Mouse (Mus musculus) urinary bladder, postnatal 25 days (tissue): ENCODE data around the gene Pclo.
"Not testable (repeated sequence)": the region's sequence is repeated elsewhere in the genome, so short reads cannot be mapped to it uniquely, and the experiment has no call there.

Experiments
- DNase-seq: peaks from one replicate; pipeline ENCODE4 v3.0.0; 2022; ENCODE audit warnings: low spot score

The Pclo gene

DNA sequence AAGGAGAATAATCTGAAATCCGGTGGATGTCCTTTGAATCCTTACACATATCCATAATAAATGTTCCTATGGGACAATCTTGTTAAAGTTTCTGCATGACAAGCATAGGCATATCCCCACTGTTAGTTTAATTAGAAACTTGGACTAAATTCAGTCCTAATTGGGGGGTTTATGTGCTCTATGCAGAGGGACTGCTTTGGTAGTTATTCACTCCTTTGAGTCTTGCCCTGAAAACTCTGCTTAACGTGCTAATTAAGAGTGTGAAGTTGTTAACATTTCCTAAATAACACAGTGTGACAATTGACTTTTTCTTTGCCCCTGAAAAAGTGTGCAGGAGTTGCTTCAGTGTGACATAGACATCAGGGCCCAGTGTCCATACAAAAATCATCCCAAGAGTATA is 177.3 kb downstream of the Pclo start:
- no peak for DNase-seq

- DNase-seq: no peak
Measured at GRCm38 (mm10) chr5:14696745-14697144, 182.0 kb downstream of the Pclo start.

DNA sequence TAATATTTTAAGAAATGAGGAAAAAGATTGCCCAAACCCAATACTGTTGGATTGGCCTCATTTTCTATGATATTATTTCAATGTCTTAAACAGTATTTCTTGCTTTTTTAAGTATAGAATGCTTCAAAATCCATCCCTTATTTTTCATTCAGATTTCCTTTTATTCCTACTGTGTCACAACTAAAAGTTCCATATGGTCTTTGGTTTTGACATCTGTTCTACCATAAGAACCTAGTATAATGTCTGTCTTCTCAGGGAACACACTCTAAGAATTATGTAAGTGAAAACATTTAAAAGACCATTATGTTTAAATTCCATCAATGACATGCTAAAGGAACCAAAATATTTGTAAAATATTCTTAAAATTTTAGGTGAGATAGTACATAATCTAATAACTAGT is 186.2 kb downstream of the Pclo start:
- DNase-seq: no peak

GRCm38 (mm10) chr5:14705423-14705822 is 190.7 kb downstream of the Pclo start:
- no peak for DNase-seq

DNA sequence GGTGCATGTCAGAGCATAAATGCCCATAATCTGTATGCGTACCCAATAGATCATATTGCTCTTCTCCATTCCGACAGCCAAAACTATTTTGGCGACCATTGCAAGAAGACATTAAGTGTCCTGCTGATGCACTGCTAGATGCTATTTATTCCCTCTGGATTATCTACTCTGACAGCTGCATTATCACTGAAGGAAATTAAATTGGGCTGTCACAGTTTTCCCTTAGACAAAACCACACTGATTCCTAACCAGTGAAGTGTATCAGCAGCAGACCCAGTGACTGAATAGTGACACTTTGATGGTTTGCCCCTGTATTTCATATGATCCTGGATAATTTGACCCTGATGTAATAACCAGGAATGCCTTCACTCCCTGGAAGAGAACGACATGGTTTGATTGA is 192.6 kb downstream of the Pclo start:
- DNase-seq: no peak

DNA sequence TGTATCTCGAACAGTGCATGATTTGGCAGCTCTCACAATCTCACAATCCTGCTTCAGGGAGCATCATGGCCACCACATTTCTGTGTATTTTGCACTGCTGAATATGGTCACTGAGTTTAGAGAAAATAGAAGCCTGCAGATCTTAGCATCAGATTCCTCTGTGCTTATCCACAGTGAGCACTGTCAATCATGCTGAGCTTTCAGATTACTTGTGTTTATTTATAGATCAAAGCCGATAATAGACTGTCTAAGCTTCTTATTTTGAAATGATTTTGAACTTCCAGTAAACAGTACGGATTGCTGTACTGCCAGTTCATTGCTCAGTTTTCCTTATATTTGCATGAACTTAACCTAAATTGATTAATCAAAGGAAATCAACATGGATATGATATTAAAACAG is 208.9 kb downstream of the Pclo start:
- DNase-seq: no peak

DNA sequence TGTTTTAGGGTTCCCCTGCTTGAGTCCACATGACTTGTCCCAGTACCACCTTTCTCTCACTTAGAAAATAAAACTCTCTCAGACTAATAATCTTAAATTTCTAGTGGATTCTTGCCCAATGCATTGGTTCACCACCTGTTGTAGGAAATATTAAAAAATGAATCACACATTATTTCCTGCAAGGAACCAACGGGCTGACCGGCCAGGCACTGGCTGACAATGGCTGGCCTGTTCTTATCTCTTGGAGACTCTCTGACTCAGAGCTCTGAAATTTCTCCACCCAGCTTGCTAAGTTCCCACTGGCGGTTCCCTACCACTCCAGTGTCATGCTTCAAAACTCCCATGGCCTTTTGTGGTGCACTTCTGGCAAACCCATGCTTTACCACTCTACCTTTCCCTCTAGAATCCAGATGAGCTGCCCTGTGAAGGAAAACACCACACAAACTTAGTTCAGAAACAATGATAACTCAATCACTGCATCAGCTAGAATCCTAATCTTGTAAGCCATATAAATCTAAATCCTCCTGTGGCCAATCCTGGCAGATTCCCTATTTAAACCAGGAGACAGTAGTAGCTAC is 214.0 kb downstream of the Pclo start:
- no peak for DNase-seq

GRCm38 (mm10) chr5:14750882-14751281 is 236.2 kb downstream of the Pclo start:
- DNase-seq: no peak

- DNase-seq: no peak
Measured at GRCm38 (mm10) chr5:14766686-14767085, 252.0 kb downstream of the Pclo start.

DNA sequence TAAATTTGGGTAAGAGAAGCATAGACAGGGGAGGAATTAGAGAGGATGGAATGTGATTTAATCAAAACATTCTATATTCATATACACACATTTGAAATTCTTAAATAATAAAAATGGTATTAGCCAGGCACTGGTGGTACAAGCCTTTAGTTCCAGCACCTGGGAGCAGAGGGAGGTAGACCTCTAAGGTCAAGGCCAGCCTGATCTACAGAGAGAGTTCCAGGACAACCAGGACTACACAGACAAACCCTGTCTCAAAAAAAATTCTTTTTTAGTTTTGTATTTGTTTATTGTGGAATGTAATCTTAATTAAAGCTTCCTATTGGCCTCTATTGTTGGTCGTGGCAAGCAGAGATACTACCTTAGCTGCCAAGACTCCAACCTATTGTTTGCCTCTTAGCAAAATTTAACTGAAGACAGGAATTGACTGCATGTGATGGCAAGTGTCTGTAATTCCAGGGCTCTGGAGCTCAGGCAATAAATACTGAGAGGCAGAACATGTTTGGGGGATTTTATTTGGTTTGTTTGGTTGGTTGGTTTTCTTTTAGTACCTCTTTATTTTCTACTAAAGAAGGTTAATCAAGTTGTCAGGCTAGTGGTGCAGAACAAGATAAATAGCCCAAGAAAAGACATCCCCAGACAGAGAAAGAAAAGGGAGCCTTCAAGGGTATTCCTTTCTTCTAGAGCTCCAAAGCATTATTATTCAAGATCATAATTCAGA is 267.8 kb downstream of the Pclo start:
- no peak for DNase-seq

DNA sequence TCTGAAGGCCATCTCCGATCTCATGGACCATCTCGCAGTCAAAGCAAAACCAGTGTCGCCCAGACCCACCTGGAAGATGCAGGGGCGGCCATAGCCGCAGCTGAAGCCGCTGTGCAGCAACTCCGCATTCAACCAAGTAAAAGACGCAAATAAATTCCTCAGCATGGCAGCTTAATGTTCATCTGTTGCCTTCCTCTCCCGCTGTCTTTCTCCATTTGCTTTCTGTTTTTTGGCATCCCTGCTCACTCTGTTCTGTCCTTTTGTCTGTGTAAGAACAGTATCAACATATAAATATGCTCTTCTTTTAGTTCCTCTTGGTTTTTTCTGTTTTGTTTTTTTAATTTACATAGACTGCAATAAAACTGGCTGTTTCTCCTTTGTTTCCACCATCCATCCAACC is 279.2 kb downstream of the Pclo start:
- no peak for DNase-seq

DNA sequence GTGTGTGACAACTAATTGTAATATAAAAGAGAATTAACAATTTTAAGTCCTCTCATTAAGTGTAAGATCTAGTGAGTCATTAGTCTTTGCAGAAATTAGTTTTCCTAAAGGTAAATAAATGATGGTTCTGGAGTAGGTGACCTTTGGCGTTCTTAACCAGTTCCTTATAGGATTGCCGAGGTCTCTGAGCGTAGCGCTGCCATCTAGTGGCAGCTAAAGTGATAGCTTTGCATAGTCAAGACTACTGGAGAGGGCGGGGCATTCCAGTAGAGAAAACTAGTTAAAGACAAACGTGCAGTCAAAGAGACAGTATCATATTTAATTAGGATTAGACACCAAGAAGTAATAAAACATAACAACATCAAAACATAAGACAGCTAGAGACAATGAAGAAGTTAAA is 292.4 kb downstream of the Pclo start:
- DNase-seq: peak; percentile 19

DNA sequence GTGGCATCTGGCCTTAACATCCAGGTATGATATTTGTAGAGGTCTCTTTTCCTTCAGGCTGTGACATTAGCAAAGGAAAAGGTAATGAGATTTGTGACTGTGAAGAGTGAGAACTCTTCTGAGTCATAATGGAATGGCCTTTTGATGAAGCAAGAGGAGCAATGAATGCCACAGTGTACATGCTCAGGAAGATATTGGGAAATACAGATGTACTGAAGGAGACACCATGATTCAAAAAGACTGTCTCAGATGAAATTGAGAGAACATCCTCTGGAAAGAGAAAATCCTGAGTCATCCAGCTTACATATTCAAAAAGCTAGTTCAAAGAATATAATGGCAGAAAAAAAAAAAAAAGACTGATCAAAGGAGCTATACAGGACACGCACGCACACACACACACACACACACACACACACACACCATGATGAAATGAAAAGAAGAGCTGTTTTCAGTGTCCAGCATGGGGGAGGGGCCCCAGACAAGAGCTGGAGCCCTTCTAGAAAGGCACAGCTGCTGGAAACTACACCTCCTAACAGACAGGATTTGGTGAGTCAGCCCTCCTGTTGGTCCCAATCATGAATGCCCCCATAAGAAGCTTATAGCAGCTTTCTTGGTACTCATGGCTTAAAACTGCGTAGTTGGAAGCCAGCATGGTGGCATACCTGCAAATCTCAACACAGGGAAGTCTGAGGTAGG is 318.6 kb downstream of the Pclo start:
- DNase-seq: no peak

DNA sequence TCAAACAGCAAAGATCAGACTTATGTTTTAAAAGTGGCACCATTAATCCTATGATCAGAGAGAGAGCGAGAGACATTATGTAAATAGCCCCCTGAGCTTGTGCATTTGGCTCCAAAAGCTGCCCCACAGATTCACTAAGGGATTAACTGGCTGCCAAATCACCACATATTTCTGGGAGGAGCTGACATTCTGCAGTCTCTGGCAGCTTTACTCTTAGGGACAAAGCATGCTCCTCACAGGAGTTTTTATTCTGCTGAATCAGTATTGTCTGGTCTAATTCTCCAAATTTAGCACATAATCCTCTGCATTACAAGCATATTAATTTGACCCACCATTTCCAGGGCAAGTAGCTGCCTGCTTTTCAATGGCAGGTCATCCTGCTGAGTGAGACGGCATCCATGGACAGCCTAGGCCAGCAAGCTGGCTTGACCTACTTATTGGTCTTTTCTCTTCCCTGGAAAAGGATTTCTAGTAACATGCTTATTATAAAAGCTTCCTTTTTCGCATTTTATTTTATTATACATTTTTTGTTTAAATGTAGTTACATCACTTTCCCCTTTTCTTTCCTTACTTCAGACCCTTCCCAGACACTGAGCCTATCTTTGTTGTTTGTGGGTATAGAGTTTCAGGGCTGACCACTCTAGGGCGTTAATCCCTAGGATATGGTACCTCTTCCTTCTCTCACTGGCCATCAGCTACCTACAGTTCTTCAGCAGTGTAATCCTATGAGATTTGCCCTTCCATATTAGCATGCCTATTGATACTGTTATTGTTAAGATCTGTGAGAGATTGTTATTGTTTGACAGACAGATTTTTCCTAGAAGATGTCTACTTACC is 319.7 kb downstream of the Pclo start:
- no peak for DNase-seq

DNA sequence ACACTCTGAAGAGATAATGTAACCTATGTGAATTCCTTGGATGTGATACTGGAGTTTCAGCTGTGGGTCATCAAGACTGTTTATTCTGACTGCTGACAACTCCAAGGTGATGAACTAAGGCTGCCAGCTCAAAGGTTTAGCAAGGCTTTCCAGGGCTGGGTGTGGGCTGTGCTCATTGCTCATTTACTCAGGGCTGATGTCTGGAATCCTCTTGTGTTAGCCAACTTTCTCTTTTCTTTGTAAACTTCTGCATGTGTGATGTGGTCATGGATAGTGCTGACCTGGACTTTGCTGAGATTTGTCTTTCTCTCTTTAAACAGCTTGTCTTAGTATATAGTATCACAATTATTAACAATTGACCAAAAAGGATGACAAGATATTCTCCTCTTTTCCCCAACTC is 338.9 kb downstream of the Pclo start:
- DNase-seq: no peak

DNA sequence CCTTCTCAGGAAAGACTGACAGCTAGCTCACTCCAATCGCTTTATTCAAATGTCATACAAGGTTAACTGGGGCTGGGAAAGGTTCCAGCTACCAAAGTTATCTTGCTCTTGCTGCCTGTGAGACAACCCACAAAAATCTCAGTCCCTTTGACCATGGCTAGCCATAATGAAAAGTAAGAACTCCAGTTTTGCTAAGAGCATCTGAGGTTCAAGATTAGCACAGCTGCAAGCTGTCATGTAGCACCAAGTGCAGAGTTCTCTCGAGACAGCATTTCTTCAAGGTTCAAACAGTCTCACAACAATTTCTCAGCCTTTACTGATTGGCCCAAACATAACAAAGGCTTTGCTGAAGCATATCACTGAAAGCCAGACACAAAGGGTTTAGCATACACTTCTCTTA is 370.6 kb downstream of the Pclo start:
- not testable (repeated sequence) for DNase-seq

DNA sequence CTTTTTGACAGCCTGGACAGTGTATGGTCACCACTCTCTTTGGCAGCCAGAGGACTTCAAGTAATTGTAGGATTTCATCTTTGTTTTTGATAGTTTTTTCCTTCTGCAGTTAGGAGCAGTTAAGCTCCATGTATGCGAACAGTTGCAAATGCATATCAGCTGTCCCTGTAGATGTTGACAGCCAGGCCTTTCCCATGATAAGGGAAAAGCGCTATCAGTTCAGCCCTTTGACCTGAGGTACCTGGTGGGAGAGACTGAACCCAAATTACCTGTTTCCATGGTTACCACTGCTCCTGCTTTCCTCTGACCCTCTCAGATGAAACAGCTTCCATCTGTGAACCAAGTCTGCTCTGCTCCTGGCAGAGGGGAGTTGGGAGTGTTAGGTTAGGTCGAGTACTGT is 377.5 kb downstream of the Pclo start:
- no peak for DNase-seq

DNA sequence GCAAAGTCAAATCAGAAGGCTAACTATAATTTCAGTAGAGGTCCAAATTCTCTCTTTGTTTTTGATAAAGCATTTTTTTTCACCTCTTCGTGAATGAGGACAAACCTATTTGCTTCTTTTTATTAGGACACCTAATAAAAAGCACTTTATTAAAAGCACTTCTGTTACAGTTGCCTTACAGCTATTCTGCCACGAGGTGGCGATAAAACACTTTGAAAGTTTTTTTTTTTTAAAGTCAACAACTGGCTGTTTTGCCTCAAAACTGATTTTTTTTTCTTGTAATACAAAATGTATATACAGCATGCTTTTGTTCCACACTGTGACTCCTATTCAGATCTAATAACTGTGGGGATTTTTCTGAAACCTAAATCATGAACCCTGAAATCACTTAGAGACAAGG is 388.8 kb downstream of the Pclo start:
- not testable (repeated sequence) for DNase-seq
